Mouse (Mus musculus) left cerebral cortex, adult 18-20 months (tissue): ENCODE data around the gene Taf3. TPM values are rescaled to one million over a fixed set of nuclear protein-coding genes. Genes with fewer than 3 reads are reported as not detected.

Experiments used
- DNase-seq, 2 experiments: peaks; one replicate each; pipeline ENCODE4 v3.0.0; 2021 to 2022; ENCODE audit warnings: low spot score in 2 of 2, mixed read lengths in 1 of 2
- total RNA-seq, 2 experiments: library from RNA; stranded (reverse); gene quantifications; 2 replicates each; pipeline ENCODE4 v1.2.3; 2021

Gene Taf3
- total RNA-seq, 2 experiments from 2014 or later, result 14.3 to 17.1 TPM

DNA sequence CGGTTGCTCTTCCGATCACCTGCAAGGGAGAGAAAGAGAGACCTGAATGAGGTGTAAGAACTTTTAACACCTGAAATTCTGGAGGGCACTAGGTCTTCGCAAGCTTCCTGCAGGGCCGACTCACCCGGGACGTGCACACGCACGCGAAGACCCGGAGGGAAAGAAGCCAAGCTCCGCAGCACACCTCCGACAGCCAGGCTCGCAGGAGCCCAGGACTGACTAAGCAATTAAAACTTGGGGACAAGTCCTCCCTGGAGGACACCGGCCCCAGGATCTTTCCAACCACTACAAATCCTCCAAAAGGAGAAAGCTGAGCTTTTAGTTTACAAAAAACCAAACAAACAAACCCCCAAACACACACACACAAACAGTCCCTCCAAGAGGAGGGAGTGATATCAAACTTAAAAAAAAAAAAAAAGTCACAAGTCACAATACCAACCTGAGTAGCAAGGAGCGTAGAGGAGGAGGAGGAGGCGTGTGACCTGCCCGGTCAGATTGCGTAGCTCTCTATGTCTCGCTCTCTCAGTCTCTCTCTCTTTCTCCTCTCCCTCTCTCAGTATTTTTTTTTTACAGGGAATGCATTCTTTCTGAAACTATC lies 170.3 kb downstream of the Taf3 start:
- DNase-seq, result no peak

DNA sequence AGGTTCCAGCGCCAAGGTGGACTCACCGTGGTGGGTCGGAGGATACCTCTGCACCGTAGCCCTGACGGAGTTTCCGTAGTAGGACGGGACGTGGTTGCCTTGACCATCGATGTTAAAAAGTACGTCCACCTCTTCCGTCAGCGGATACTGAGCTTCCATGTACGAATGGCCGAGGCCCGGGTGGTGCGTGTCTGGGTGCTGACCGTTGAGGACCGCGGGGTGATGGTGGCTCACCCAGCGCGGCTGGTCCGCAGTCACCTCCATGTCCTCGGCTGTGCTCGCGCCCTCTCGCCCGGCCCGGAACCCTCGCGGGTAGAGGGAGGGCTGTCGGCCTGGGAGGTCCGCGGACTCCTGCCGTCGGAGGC lies 171.1 kb downstream of the Taf3 start:
- DNase-seq, result no peak

DNA sequence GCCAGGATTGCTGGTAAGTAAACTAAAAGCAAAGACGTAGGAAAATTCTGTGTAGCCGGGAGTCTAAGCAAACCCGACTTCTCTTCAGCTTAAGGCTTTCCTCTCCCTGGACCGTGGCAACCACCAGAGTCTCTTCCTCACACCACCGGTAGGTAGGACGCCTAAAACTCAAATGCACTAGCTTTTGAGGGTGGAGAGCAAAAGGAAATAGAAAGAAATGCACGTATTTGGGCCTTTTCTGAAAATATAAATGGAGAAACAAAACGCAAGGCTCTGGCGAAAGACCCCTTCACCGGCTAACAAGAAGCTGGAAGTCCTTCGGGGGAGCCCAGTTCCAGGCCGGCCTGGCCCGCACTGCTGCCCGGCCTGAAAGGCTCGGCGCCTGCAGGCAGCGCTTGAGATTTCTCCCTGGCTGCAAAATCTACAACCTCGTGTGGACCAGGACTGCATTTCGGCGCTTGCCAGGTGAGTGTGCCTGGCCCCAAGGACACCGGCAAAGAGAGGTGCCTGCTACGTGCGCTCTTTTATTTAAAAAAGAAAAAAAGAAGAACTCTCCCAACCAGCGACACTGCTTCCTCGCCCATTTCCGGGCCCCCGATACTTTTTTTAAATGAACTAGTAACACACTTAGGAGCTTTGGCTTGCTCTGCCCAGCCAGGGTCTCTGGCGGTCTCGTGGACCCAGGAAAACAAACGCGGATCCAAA lies 171.6 kb downstream of the Taf3 start:
- DNase-seq, result no peak

DNA sequence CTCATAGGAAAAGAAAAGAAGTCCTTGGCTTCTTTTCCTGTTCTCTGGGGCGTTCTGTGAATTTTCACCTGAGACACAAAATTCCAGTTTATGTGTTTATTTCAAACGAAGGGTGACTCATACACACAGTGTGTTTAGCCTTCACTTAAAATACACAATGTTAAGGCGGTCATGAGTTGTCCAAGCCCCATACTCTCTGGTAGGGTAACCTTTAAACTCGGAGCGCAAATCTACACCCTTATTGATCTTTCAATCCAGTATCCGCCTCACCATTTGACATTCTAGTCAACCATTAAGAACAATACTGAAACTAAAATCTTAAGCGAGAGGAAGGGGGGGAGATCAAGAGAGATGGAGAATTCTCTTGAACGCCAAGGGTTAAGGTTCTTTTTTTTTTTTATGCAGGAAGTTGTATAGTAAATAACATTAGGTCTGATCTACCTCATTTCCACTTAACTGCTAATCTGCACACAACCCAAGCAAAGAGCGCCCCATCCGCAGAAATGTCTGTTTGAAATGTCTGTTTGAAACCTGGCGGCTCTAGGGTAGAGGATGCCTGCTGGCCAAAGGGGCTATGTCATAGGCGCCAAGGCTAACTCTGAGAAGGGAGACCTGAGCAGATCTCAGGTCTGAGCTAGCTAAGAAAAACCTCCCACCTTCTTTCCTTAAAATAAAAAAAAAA lies 172.6 kb downstream of the Taf3 start:
- DNase-seq, result no peak

DNA sequence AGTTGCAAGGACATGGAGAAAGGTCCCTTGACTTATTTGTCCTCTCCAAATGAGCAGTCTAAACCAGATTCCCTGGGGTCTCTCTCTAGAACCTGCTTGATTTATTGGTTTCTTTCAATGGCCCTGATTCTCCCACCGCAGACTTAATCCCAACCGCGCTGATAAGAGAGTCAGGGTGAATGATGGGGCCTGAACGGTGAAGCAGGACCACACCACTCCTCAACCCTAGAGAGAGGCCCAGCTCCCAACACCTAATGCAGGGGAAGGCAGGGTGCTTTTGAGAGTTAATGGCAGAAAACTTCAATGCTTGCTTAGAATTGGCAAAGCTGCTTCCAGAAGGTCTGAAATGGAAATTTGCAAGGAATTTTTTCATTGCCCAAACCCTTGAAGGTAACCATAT lies 173.2 kb downstream of the Taf3 start:
- no peak for DNase-seq

DNA sequence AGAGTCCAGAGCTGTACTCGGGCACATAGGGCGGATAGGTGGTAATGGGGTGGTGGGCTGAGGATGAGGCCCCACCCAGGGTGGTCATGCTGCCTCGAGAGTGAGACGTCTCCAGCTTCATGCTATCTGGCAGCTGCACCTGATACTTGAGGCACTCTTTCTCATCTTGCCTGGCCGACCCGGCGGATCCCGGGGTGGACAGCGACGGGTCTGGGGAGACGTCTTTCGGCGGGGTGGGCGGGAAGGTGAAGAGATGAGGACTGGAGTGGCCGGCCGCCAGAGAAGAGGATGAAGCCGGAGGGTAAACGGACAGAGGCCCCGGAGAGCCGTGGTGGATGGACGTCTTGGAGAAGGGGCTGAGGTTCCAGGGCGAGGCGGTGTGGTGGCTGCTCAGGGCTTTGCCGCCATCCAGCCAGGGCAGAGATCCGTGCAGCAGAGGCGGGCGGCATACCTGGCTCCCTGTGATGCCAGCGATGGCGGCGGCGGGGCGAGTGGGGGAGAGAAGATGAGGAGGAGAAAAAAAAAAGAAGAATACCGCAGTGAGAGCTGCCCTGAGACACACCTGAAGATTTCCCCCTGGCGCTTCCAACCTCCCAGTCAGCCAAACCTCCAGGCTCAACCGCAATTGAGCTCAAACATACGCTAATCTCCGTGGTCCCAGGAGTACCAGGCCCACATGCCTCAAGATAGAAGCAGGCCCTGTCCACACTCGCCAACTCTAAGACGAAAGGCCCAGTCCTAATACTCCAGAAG lies 173.8 kb downstream of the Taf3 start:
- DNase-seq, result no peak

DNA sequence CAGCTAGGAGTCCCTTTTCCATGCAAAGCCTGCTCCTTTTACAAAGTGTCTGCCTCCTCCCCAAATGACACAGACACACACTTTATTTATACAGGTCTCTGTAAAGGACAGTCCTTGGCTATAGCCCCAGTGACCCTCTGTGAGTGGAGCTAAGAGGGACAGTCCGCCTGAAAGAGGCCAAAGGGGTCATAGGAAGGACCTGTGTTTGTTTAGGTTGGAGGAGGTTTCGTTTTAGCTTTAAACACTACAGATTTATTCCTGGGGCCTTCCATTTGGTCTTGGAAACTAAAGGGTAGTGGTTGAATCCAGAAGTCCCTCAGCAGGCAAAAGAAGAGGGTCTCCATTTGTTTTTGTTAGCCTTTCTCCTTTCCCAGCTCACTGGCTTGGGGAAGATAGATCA lies 174.6 kb downstream of the Taf3 start:
- DNase-seq, result no peak

DNA sequence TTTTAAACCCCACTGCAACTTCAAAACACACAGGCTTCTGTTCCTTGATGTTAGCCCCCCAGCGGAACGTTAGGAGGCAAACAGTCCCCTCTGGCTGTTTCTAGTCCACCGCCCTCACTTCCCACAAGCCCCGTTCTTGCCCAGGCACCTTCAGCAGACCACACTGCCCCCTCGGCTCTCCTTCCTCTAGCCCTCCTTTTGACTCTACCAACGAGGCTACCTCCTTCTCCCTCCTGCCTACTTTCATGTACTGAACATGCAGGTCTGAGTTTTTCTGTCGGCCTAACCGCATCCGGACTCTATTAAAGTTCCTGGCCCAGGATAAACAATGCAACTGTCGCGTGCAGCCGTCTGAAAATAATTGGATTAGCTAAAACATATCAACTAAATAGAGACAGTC lies 175.7 kb downstream of the Taf3 start:
- no peak for DNase-seq

DNA sequence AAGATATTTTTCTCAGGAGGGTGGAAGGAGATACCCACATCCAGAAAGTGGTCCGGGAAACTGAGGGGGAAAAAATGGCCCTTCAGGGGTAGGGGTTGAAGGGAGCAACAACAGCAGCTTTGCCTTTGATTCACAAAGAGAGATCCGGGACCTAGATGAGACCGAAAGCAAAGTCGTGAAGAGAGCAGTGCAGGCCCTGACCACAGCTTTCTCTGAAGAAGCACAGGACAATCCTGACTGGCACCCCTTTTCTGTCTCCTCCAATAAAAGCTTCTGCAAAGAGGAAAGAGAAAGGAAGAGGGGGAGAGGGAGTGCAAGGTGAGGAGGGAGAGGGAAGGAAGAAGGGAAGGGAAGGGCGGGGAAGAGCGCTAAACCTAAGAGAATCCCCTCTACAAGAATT lies 176.6 kb downstream of the Taf3 start:
- no peak for DNase-seq

DNA sequence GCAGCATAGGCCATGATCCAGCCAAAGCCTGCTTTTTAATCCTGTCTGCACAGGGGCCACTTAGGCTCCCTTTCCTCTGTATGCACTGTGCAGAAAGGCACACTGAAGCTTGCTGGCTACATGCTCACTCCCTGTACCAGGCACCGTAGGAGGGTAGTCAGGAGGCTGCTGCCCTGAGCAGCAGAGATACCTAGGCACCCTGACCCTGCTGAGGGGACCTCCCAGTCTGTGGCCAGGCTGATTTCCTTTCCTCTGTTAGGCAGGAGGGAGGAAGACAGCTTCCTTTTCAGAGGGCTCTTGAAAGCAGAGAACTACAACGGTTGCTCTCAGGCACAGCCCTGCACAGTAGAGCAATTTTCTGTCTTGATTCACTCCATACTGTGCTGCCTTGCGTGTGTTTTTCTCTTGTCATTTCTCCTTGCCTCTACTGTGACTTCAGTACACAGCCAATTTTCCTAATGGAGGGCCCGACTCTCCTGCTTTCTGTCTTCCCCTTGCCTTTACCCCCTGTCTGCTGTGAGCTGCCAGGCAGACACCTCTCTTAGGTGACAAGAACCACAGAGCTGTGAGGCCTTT lies 177.2 kb downstream of the Taf3 start:
- DNase-seq, result no peak

DNA sequence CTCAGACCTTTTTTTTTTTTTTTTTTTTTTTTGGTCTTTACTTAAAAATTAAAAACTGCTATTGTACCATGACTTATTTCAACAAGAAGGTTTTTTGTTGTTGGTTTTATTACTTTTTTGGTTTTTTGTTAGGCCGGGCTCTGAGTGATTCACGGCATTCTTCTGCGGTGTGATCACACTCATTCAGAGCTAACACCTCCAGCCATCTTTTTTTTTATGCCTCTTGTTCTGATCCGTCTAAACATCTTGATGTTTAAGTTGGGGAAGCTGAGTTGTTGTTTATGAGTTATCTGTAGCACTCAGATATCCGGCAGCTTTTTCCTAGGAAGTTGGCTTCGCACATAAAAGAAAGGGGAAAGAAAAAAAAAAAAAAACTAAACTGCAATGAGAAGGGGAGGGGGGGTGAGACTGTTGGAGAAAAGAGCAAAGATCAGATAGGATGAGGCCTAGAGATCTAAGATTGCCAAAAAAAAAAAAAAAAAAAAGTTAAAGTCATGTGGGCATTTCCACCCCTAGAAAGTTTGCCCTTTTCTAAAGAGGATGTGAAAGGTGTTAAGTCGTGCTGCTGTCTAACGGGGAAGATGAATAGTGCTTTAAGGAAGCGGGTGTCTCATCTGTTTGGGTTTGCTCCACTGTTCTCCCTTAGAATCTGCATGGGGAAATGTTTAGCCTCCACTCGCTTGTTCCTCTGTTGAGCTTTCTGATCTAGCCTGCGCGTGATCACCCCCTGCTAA lies 181.1 kb downstream of the Taf3 start:
- DNase-seq, result no peak

Other genes starting within 250 kb of the Taf3 start
- gene 4930412O13Rik, start 167.3 kb downstream of the Taf3 start, total RNA-seq, result not detected
- not detected for gene 9230102O04Rik, start 159.1 kb downstream of the Taf3 start, total RNA-seq
- gene Gata3, start 158.6 kb downstream of the Taf3 start, total RNA-seq, result not detected
- gene Atp5c1, start 31.9 kb upstream of the Taf3 start, total RNA-seq, result 100 to 1,000 TPM; 251 to 268 TPM
- 10 to 100 TPM; 11.1 to 11.9 TPM for gene Kin, start 32.0 kb upstream of the Taf3 start, total RNA-seq
- gene Itih2, start 82.8 kb upstream of the Taf3 start, total RNA-seq, result 1 to 10 TPM; 1.2 to 2.7 TPM
- 10 to 100 TPM; 10.8 to 12.8 TPM for gene Itih5, start 105.0 kb upstream of the Taf3 start, total RNA-seq